Mouse (Mus musculus): Measurements from ENCODE around the gene Mea1. TPM values are rescaled to one million over a fixed set of nuclear protein-coding genes. Genes with fewer than 3 reads are reported as not detected.

Mea1 gene
- polyA plus RNA-seq, 1 experiment from 2014 or later, result 55.1 TPM

- no peak for ATAC-seq (ENCODE audit: insufficient read depth)
- peaks cover 29% of the 10 kb centered on the region for H3K36me3 ChIP-seq (replicated peaks)
- no peak overlapping the region for H3K9ac ChIP-seq
- peaks cover 14% of the 10 kb centered on the region; the same call in 1 of the 2 replicates for H3K4me1 ChIP-seq (replicated peaks)
- no peak overlapping the region for H3K4me3 ChIP-seq (replicated peaks)
- H3K27me3 ChIP-seq, result peaks cover 11% of the 10 kb centered on the region
- 77% methylated on average over 26 of the region's 26 CpGs for WGBS (ENCODE audit: insufficient replicate concordance)
- H3K4me2 ChIP-seq, result no peak overlapping the region
- no peak overlapping the region for H3K27ac ChIP-seq (replicated peaks)
- H3K9me3 ChIP-seq (replicated peaks), result no peaks in the 10 kb centered on the region
Measured at GRCm38 (mm10) chr17:46725731-46726645, 47.4 kb downstream of the Mea1 start.

- Histone ChIP-seq H3K9me3 (replicated peaks) (no peaks in the 10 kb centered on the region), H3K4me3 (replicated peaks) (no peak overlapping the region), H3K4me2 (no peak overlapping the region), H3K27ac (replicated peaks) (no peak overlapping the region), H3K4me1 (replicated peaks) (peaks cover 14% of the 10 kb centered on the region; the same call in 1 of the 2 replicates), H3K9ac (no peak overlapping the region), H3K27me3 (peaks cover 11% of the 10 kb centered on the region), H3K36me3 (replicated peaks) (peaks cover 22% of the 10 kb centered on the region)
- no peak for ATAC-seq (ENCODE audit: insufficient read depth)
- 79% methylated on average over 11 of the region's 11 CpGs for whole genome bisulfite sequencing (ENCODE audit: insufficient replicate concordance)
Measured at GRCm38 (mm10) chr17:46727271-46727670, 48.7 kb downstream of the Mea1 start.

GRCm38 (mm10) chr17:46728021-46728420 lies 49.4 kb downstream of the Mea1 start:
- no peaks in the 10 kb centered on the region for H3K9me3 ChIP-seq (replicated peaks)
- H3K9ac ChIP-seq, result no peak overlapping the region
- H3K27ac ChIP-seq (replicated peaks), result peak overlapping the region; percentile 41; the same call in 1 of the 2 replicates
- no peak for ATAC-seq (ENCODE audit: insufficient read depth)
- peak overlapping the region; percentile 49 for H3K4me3 ChIP-seq (replicated peaks)
- 34% methylated on average over 6 of the region's 6 CpGs for WGBS (ENCODE audit: insufficient replicate concordance)
- H3K4me1 ChIP-seq (replicated peaks), result peaks cover 14% of the 10 kb centered on the region; the same call in 1 of the 2 replicates
- peak overlapping the region; percentile 44 for H3K4me2 ChIP-seq
- H3K36me3 ChIP-seq (replicated peaks), result peaks cover 20% of the 10 kb centered on the region
- H3K27me3 ChIP-seq, result peaks cover 11% of the 10 kb centered on the region

DNA sequence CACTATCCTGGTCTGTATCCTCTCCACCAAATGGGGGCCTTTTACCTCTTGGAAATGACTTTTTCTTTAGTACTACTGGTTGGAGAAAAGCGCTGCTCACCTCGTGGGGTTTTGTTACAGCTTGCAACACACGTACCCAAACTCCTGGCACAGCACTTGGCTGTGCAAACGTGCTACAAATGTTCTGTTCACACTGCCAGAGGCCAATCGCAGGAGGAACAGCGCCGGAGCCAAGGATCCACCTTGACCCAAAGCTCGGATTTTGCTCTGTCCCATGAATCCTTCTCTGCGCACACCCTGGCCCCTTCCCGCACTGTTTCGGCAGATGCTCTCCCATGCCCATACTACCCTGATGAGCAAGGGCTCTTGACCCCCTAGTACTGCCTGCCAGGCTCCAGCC lies 49.9 kb downstream of the Mea1 start:
- 52% methylated on average over 11 of the region's 11 CpGs for WGBS (ENCODE audit: insufficient replicate concordance)
- Histone ChIP-seq H3K27ac (replicated peaks) (peak overlapping the region; percentile 41; the same call in 1 of the 2 replicates), H3K9ac (peak overlapping the region; percentile 30; the same call in 1 of the 2 replicates), H3K27me3 (peaks cover 11% of the 10 kb centered on the region), H3K36me3 (replicated peaks) (peaks cover 20% of the 10 kb centered on the region), H3K4me3 (replicated peaks) (peak overlapping the region; percentile 49), H3K4me1 (replicated peaks) (peaks cover 16% of the 10 kb centered on the region; the same call in 1 of the 2 replicates), H3K4me2 (peak overlapping the region; percentile 44), H3K9me3 (replicated peaks) (no peaks in the 10 kb centered on the region)
- peak; percentile 26 for ATAC-seq (ENCODE audit: insufficient read depth)

- Histone ChIP-seq H3K27ac (replicated peaks) (peak within 1 kb of the TSS; percentile 41; the same call in 1 of the 2 replicates), H3K27me3 (peaks cover 11% of the 10 kb centered on the region), H3K4me2 (peak within 1 kb of the TSS; percentile 44), H3K9me3 (replicated peaks) (no peaks in the 10 kb centered on the region), H3K36me3 (replicated peaks) (peaks cover 20% of the 10 kb centered on the region), H3K4me3 (replicated peaks) (peak within 1 kb of the TSS; percentile 49), H3K4me1 (replicated peaks) (peaks cover 18% of the 10 kb centered on the region; the same call in 1 of the 2 replicates), H3K9ac (peak within 1 kb of the TSS; percentile 30; the same call in 1 of the 2 replicates)
- WGBS (ENCODE audit: insufficient replicate concordance), result 30% methylated on average over 24 of the region's 24 CpGs
- peak; percentile 71 for ATAC-seq (ENCODE audit: insufficient read depth)
Measured at GRCm38 (mm10) chr17:46728904-46729318, 50.3 kb downstream of the Mea1 start, which contains the start of gene Gnmt. Gene Gnmt, minus strand, starts transcription at chr17:46729168.

Other genes starting within 250 kb of the Mea1 start
- not detected in 2 replicates for gene Crip3, start 249.9 kb upstream of the Mea1 start, polyA plus RNA-seq (2015; fragmentation: Nextera tagmentation; extraction: Ambion mirVana)
- gene Slc22a7, start 240.3 kb upstream of the Mea1 start, polyA plus RNA-seq (2015; fragmentation: Nextera tagmentation; extraction: Ambion mirVana), result not detected in 2 replicates
- gene Ttbk1, start 191.1 kb upstream of the Mea1 start, polyA plus RNA-seq (2015; fragmentation: Nextera tagmentation; extraction: Ambion mirVana), result 0.01 TPM in 2 replicates
- gene Dnph1, start 182.1 kb upstream of the Mea1 start, polyA plus RNA-seq (2015; fragmentation: Nextera tagmentation; extraction: Ambion mirVana), result 17.5 and 17.7 TPM in 2 replicates
- gene Cul9, start 132.4 kb upstream of the Mea1 start, polyA plus RNA-seq (2015; fragmentation: Nextera tagmentation; extraction: Ambion mirVana), result 0.50 and 0.51 TPM in 2 replicates
- gene Srf, start 122.6 kb upstream of the Mea1 start, polyA plus RNA-seq (2015; fragmentation: Nextera tagmentation; extraction: Ambion mirVana), result 2.2 and 3.1 TPM in 2 replicates
- gene Ptk7, start 49.3 kb upstream of the Mea1 start, polyA plus RNA-seq (2015; fragmentation: Nextera tagmentation; extraction: Ambion mirVana), result 7.8 and 9.1 TPM in 2 replicates
- 9.3 and 10.3 TPM in 2 replicates for gene Klc4, start 32.8 kb upstream of the Mea1 start, polyA plus RNA-seq (2015; fragmentation: Nextera tagmentation; extraction: Ambion mirVana)
- gene Mrpl2, start 32.6 kb upstream of the Mea1 start, polyA plus RNA-seq (2015; fragmentation: Nextera tagmentation; extraction: Ambion mirVana), result 67.9 and 69.4 TPM in 2 replicates
- 9.7 and 11.5 TPM in 2 replicates for gene Cul7, start 28.5 kb upstream of the Mea1 start, polyA plus RNA-seq (2015; fragmentation: Nextera tagmentation; extraction: Ambion mirVana)
- gene Rrp36, start 4.4 kb upstream of the Mea1 start, polyA plus RNA-seq (2015; fragmentation: Nextera tagmentation; extraction: Ambion mirVana), result 21.5 and 22.6 TPM in 2 replicates
- gene Klhdc3, start 2.1 kb downstream of the Mea1 start, polyA plus RNA-seq (2015; fragmentation: Nextera tagmentation; extraction: Ambion mirVana), result 53.4 and 57.4 TPM in 2 replicates
- gene Ppp2r5d, start 26.3 kb downstream of the Mea1 start, polyA plus RNA-seq (2015; fragmentation: Nextera tagmentation; extraction: Ambion mirVana), result 28.4 and 33.2 TPM in 2 replicates
- 9.7 and 11.9 TPM in 2 replicates for gene Pex6, start 32.7 kb downstream of the Mea1 start, polyA plus RNA-seq (2015; fragmentation: Nextera tagmentation; extraction: Ambion mirVana)
- 59.8 and 101 TPM in 2 replicates for gene Gnmt, start 50.4 kb downstream of the Mea1 start, polyA plus RNA-seq (2015; fragmentation: Nextera tagmentation; extraction: Ambion mirVana)
- gene Cnpy3, start 73.4 kb downstream of the Mea1 start, polyA plus RNA-seq (2015; fragmentation: Nextera tagmentation; extraction: Ambion mirVana), result 25.9 and 26.8 TPM in 2 replicates
- gene Ptcra, start 84.9 kb downstream of the Mea1 start, polyA plus RNA-seq (2015; fragmentation: Nextera tagmentation; extraction: Ambion mirVana), result 0.09 and 0.15 TPM in 2 replicates
- 47.5 and 52.0 TPM in 2 replicates for gene 2310039H08Rik, start 93.8 kb downstream of the Mea1 start, polyA plus RNA-seq (2015; fragmentation: Nextera tagmentation; extraction: Ambion mirVana)
- gene Rpl7l1, start 103.9 kb downstream of the Mea1 start, polyA plus RNA-seq (2015; fragmentation: Nextera tagmentation; extraction: Ambion mirVana), result 69.1 and 74.7 TPM in 2 replicates
- gene Bicral, start 179.7 kb downstream of the Mea1 start, polyA plus RNA-seq (2015; fragmentation: Nextera tagmentation; extraction: Ambion mirVana), result 2.6 and 2.9 TPM in 2 replicates
- gene Tbcc, start 211.9 kb downstream of the Mea1 start, polyA plus RNA-seq (2015; fragmentation: Nextera tagmentation; extraction: Ambion mirVana), result 20.9 and 23.2 TPM in 2 replicates
- gene Prph2, start 231.7 kb downstream of the Mea1 start, polyA plus RNA-seq (2015; fragmentation: Nextera tagmentation; extraction: Ambion mirVana), result not detected in 2 replicates